Mouse (Mus musculus): ENCODE measurements at regions not wholly inside any gene's neighbourhood (a gene's known extent, or its start where the extent isn't known, plus 50 kb on each side); places are given as distances from the start of the nearest gene placed in this dataset.

GRCm38 (mm10) chr6:100126326-100126725 lies 161.0 kb downstream of the Rybp start:
- TF ChIP-seq CHD2 (IDR thresholded peaks at IDR 0.05; ENCODE audit: low read depth, low read length) (no peak), ZC3H11A (IDR thresholded peaks at IDR 0.05; ENCODE audit: borderline replicate concordance, low read depth, low read length) (no peak), ZNF384 (IDR thresholded peaks at IDR 0.05; ENCODE audit: low read depth, low read length) (no peak)
